Mouse (Mus musculus) limb, embryonic 13.5 days (tissue): ENCODE measurements around the gene Magi1. TPM values are rescaled to one million over a fixed set of nuclear protein-coding genes. Genes with fewer than 3 reads are reported as not detected.
"Not testable (repeated sequence)": the region's sequence is repeated elsewhere in the genome, so short reads cannot be mapped to it uniquely, and the experiment has no call there.

ENCODE experiments used
- ATAC-seq: fragments of 200-750 bp; cut with Nextera tagmentation; 2 replicates; pipeline ENCODE4 v1.8.0; 2017; ENCODE audit warnings: low read depth, moderate number of reproducible peaks, moderate TSS enrichment; ENCODE audit not compliant: low FRiP score
- H3K27ac ChIP-seq: fragments of 300-500 bp; sonication (generic); 2 replicates; pipeline ENCODE4 v1.5.1; 2015; ENCODE audit warnings: inconsistent platforms, mild to moderate bottlenecking, moderate library complexity
- H3K27me3 ChIP-seq: fragments of 300-500 bp; sonication (generic); 2 replicates; pipeline ENCODE4 v1.6.1; 2015; ENCODE audit warnings: mild to moderate bottlenecking, inconsistent platforms
- H3K36me3 ChIP-seq: fragments of 300-500 bp; sonication (generic); 2 replicates; pipeline ENCODE4 v1.6.1; 2015; ENCODE audit warnings: inconsistent platforms, mild to moderate bottlenecking, moderate library complexity
- H3K4me1 ChIP-seq: fragments of 300-500 bp; sonication (generic); 2 replicates; pipeline ENCODE4 v1.6.1; 2015; ENCODE audit warnings: inconsistent platforms
- H3K4me2 ChIP-seq: fragments of 300-500 bp; sonication (generic); replicated peaks from 2 replicates; pipeline ENCODE4 v1.6.1; 2015; ENCODE audit warnings: inconsistent platforms, mild to moderate bottlenecking, moderate library complexity
- H3K4me3 ChIP-seq: fragments of 300-500 bp; sonication (generic); 2 replicates; pipeline ENCODE4 v1.5.1; 2015; ENCODE audit warnings: moderate library complexity, mild to moderate bottlenecking, inconsistent platforms
- H3K9ac ChIP-seq: fragments of 300-500 bp; sonication (generic); 2 replicates; pipeline ENCODE4 v1.6.1; 2015; ENCODE audit warnings: mild to moderate bottlenecking, inconsistent platforms
- H3K9me3 ChIP-seq: fragments of 300-500 bp; sonication (generic); 2 replicates; pipeline ENCODE4 v1.6.1; 2016; ENCODE audit warnings: inconsistent platforms
- WGBS: fragments of 180-500 bp; shearing (Covaris S2); methylation state at CpG from one replicate; pipeline ENCODE4 v1.1.7; 2015; 5-methylcytosine and 5-hydroxymethylcytosine counted together
- polyA plus RNA-seq: library from polyadenylated mRNA; unstranded; fragments of >200 nt; fragmentation: Nextera tagmentation; extraction: Ambion mirVana; gene quantifications from 2 replicates; pipeline ENCODE4 v1.2.1, GENCODE M21; 2015

Magi1 gene
- polyA plus RNA-seq, 1 experiment from 2014 or later: 13.9 TPM

GRCm38 (mm10) chr6:94020566-94020965, 263.2 kb downstream of the Magi1 start:
- Histone ChIP-seq H3K9me3 (no peaks in the 10 kb centered on the region), H3K4me2 (no peak overlapping the region), H3K4me3 (no peak overlapping the region), H3K27me3 (no peaks in the 10 kb centered on the region), H3K27ac (no peak overlapping the region), H3K4me1 (peaks cover 17% of the 10 kb centered on the region), H3K36me3 (no peaks in the 10 kb centered on the region), H3K9ac (no peak overlapping the region)
- no peak for ATAC-seq
- 92% methylated on average over 4 of the region's 4 CpGs for WGBS

- ATAC-seq: no peak
- WGBS: 94% methylated on average over 4 of the region's 4 CpGs
Measured at GRCm38 (mm10) chr6:94019935-94020334, 263.8 kb downstream of the Magi1 start.

GRCm38 (mm10) chr6:94013761-94014160, 270.0 kb downstream of the Magi1 start:
- H3K4me2 ChIP-seq: no peak overlapping the region
- H3K27me3 ChIP-seq: no peaks in the 10 kb centered on the region
- WGBS: 86% methylated on average over 2 of the region's 2 CpGs
- H3K36me3 ChIP-seq: no peaks in the 10 kb centered on the region
- H3K9ac ChIP-seq: no peak overlapping the region
- H3K9me3 ChIP-seq: no peaks in the 10 kb centered on the region
- no peak overlapping the region for H3K27ac ChIP-seq
- no peak for ATAC-seq
- peaks cover 28% of the 10 kb centered on the region for H3K4me1 ChIP-seq
- no peak overlapping the region for H3K4me3 ChIP-seq

More at GRCm38 (mm10) chr6:94019935-94020334, 263.8 kb downstream of the Magi1 start:
- H3K27ac ChIP-seq: no peak overlapping the region
- peaks cover 11% of the 10 kb centered on the region for H3K4me1 ChIP-seq
- no peak overlapping the region for H3K4me2 ChIP-seq
- H3K9ac ChIP-seq: no peak overlapping the region
- no peaks in the 10 kb centered on the region for H3K27me3 ChIP-seq
- no peak overlapping the region for H3K4me3 ChIP-seq
- H3K36me3 ChIP-seq: no peaks in the 10 kb centered on the region
- H3K9me3 ChIP-seq: no peaks in the 10 kb centered on the region

GRCm38 (mm10) chr6:94011947-94012346, 271.8 kb downstream of the Magi1 start:
- H3K4me2 ChIP-seq: no peak overlapping the region
- 28% methylated on average over 5 of the region's 5 CpGs for WGBS

GRCm38 (mm10) chr6:94011521-94011920, 272.2 kb downstream of the Magi1 start:
- peaks cover 28% of the 10 kb centered on the region for H3K4me1 ChIP-seq
- no peaks in the 10 kb centered on the region for H3K36me3 ChIP-seq
- no peak overlapping the region for H3K9ac ChIP-seq
- H3K4me3 ChIP-seq: no peak overlapping the region
- no peak overlapping the region for H3K4me2 ChIP-seq
- no peaks in the 10 kb centered on the region for H3K27me3 ChIP-seq
- ATAC-seq: no peak
- H3K9me3 ChIP-seq: no peaks in the 10 kb centered on the region
- 51% methylated on average over 6 of the region's 6 CpGs for WGBS
- peak overlapping the region; percentile 65; the same call in 1 of the 2 replicates for H3K27ac ChIP-seq

More at GRCm38 (mm10) chr6:94011947-94012346, 271.8 kb downstream of the Magi1 start:
- Histone ChIP-seq H3K4me3 (no peak overlapping the region), H3K27ac (peak overlapping the region; percentile 65; the same call in 1 of the 2 replicates), H3K9ac (no peak overlapping the region), H3K4me1 (peaks cover 28% of the 10 kb centered on the region), H3K9me3 (no peaks in the 10 kb centered on the region), H3K27me3 (no peaks in the 10 kb centered on the region), H3K36me3 (no peaks in the 10 kb centered on the region)
- ATAC-seq: peak; percentile 81

- Histone ChIP-seq H3K27ac (no peak overlapping the region), H3K4me1 (peaks cover 28% of the 10 kb centered on the region), H3K27me3 (no peaks in the 10 kb centered on the region), H3K4me2 (no peak overlapping the region), H3K9ac (no peak overlapping the region), H3K9me3 (no peaks in the 10 kb centered on the region), H3K36me3 (no peaks in the 10 kb centered on the region), H3K4me3 (no peak overlapping the region)
- 84% methylated on average over 4 of the region's 4 CpGs for WGBS
- no peak for ATAC-seq
Measured at GRCm38 (mm10) chr6:94008577-94008976, 275.1 kb downstream of the Magi1 start.

- not testable (repeated sequence) for H3K4me3 ChIP-seq, H3K9ac ChIP-seq, H3K4me2 ChIP-seq, H3K27ac ChIP-seq, ATAC-seq, H3K4me1 ChIP-seq, H3K9me3 ChIP-seq, H3K36me3 ChIP-seq, H3K27me3 ChIP-seq
- WGBS: 65% methylated on average over 2 of the region's 2 CpGs
Measured at GRCm38 (mm10) chr6:94003586-94003985, 280.1 kb downstream of the Magi1 start.

GRCm38 (mm10) chr6:93996841-93997485, 286.8 kb downstream of the Magi1 start:
- no peak overlapping the region; the same call in 1 of the 2 replicates for H3K27ac ChIP-seq

GRCm38 (mm10) chr6:93987561-93987960, 296.2 kb downstream of the Magi1 start:
- no peak for ATAC-seq
- H3K27me3 ChIP-seq: no peaks in the 10 kb centered on the region
- 17% methylated on average over 3 of the region's 3 CpGs for WGBS

More at GRCm38 (mm10) chr6:93996841-93997485, 286.8 kb downstream of the Magi1 start:
- Histone ChIP-seq H3K27me3 (no peaks in the 10 kb centered on the region), H3K36me3 (no peaks in the 10 kb centered on the region), H3K9me3 (no peaks in the 10 kb centered on the region), H3K9ac (no peak overlapping the region), H3K4me3 (no peak overlapping the region), H3K4me2 (no peak overlapping the region), H3K4me1 (peaks cover 15% of the 10 kb centered on the region)
- 44% methylated on average over 8 of the region's 8 CpGs for WGBS
- no peak for ATAC-seq

GRCm38 (mm10) chr6:93985111-93985510, 298.6 kb downstream of the Magi1 start:
- no peak overlapping the region for H3K4me2 ChIP-seq
- H3K36me3 ChIP-seq: no peaks in the 10 kb centered on the region
- no peak overlapping the region for H3K27ac ChIP-seq
- no peak overlapping the region for H3K9ac ChIP-seq
- no peak for ATAC-seq
- WGBS: 62% methylated on average over 9 of the region's 9 CpGs
- no peak overlapping the region for H3K4me3 ChIP-seq
- H3K9me3 ChIP-seq: no peaks in the 10 kb centered on the region
- peaks cover 18% of the 10 kb centered on the region for H3K4me1 ChIP-seq
- H3K27me3 ChIP-seq: no peaks in the 10 kb centered on the region

More at GRCm38 (mm10) chr6:93987561-93987960, 296.2 kb downstream of the Magi1 start:
- no peak overlapping the region for H3K4me3 ChIP-seq
- no peaks in the 10 kb centered on the region for H3K9me3 ChIP-seq
- no peak overlapping the region for H3K4me2 ChIP-seq
- peaks cover 22% of the 10 kb centered on the region; the same call in 1 of the 2 replicates for H3K4me1 ChIP-seq
- H3K27ac ChIP-seq: no peak overlapping the region
- H3K9ac ChIP-seq: no peak overlapping the region
- no peaks in the 10 kb centered on the region for H3K36me3 ChIP-seq

- 87% methylated on average over 3 of the region's 3 CpGs for WGBS
- no peak for ATAC-seq
- Histone ChIP-seq H3K9ac (no peak overlapping the region), H3K27me3 (no peaks in the 10 kb centered on the region), H3K36me3 (no peaks in the 10 kb centered on the region), H3K4me2 (no peak overlapping the region), H3K27ac (no peak overlapping the region), H3K4me1 (peaks cover 17% of the 10 kb centered on the region), H3K9me3 (no peaks in the 10 kb centered on the region), H3K4me3 (no peak overlapping the region)
Measured at GRCm38 (mm10) chr6:93983551-93983950, 300.2 kb downstream of the Magi1 start.

- 47% methylated on average over 8 of the region's 8 CpGs for WGBS
- ATAC-seq: no peak
- H3K4me2 ChIP-seq: no peak overlapping the region
- no peaks in the 10 kb centered on the region for H3K9me3 ChIP-seq
- peaks cover 11% of the 10 kb centered on the region for H3K4me1 ChIP-seq
- H3K36me3 ChIP-seq: no peaks in the 10 kb centered on the region
- H3K27ac ChIP-seq: no peak overlapping the region
- no peaks in the 10 kb centered on the region for H3K27me3 ChIP-seq
- H3K4me3 ChIP-seq: no peak overlapping the region
- no peak overlapping the region for H3K9ac ChIP-seq
Measured at GRCm38 (mm10) chr6:93981211-93981610, 302.5 kb downstream of the Magi1 start.

- 88% methylated on average over 3 of the region's 3 CpGs for WGBS
- ATAC-seq: no peak
- Histone ChIP-seq H3K9me3 (no peaks in the 10 kb centered on the region), H3K9ac (no peak overlapping the region), H3K27ac (no peak overlapping the region), H3K4me1 (peaks cover 7% of the 10 kb centered on the region), H3K36me3 (no peaks in the 10 kb centered on the region), H3K4me2 (no peak overlapping the region), H3K4me3 (no peak overlapping the region), H3K27me3 (no peaks in the 10 kb centered on the region)
Measured at GRCm38 (mm10) chr6:93979241-93979640, 304.5 kb downstream of the Magi1 start.
